Mouse (Mus musculus): ENCODE data around the gene Nhlh1. TPM values are rescaled to one million over a fixed set of nuclear protein-coding genes. Genes with fewer than 3 reads are reported as not detected.
A peak's percentile ranks its signal among the peaks of the same experiment; 100 is the strongest.

The Nhlh1 gene
- total and polyA plus RNA-seq, 3 experiments, result 0.02 TPM; not detected in 2

GRCm38 (mm10) chr1:172048241-172048734 is 9.1 kb downstream of the Nhlh1 start:
- no peaks in the 10 kb centered on the region for H3K36me3 ChIP-seq (replicated peaks)
- H3K27me3 ChIP-seq (ENCODE audit: insufficient read depth, low read length), result peaks cover 2% of the 10 kb centered on the region; the same call in 1 of the 2 replicates
- TF ChIP-seq CTCF (IDR thresholded peaks at IDR 0.05; ENCODE audit: low read depth, low read length) (no peak), TAL1 (conservative IDR thresholded peaks at IDR 0.05; ENCODE audit: low read depth, low read length) (no peak), GATA2 (IDR thresholded peaks at IDR 0.05; ENCODE audit: borderline replicate concordance, low read depth, low read length) (no peak), POLR2AphosphoS5 (IDR thresholded peaks at IDR 0.05; ENCODE audit: insufficient replicate concordance, low read depth, low read length) (no peak), GATA1 (IDR thresholded peaks at IDR 0.05; ENCODE audit: borderline replicate concordance, low read length) (no peak)
- no peak overlapping the region for H3K4me3 ChIP-seq (ENCODE audit: low read depth, low read length)
- H3K4me1 ChIP-seq (ENCODE audit: insufficient read depth, low read depth, low read length), result peaks cover 8% of the 10 kb centered on the region
- ATAC-seq (ENCODE audit: extremely low read depth, insufficient number of reproducible peaks, low FRiP score, poor library complexity, severe bottlenecking) (no peak), DNase-seq (ENCODE audit: low spot score) (no peak)
- no peaks in the 10 kb centered on the region for H3K9me3 ChIP-seq (replicated peaks)

- DNase-seq (ENCODE audit: low spot score) (peak; percentile 38), ATAC-seq (ENCODE audit: extremely low read depth, insufficient number of reproducible peaks, low FRiP score, poor library complexity, severe bottlenecking) (peak; percentile 58; the same call in 1 of the 2 replicates)
- Histone ChIP-seq H3K9me3 (replicated peaks) (no peaks in the 10 kb centered on the region), H3K36me3 (replicated peaks) (no peaks in the 10 kb centered on the region), H3K27me3 (ENCODE audit: insufficient read depth, low read length) (peaks cover 2% of the 10 kb centered on the region; the same call in 1 of the 2 replicates), H3K4me1 (ENCODE audit: insufficient read depth, low read depth, low read length) (peaks cover 8% of the 10 kb centered on the region), H3K4me3 (ENCODE audit: low read depth, low read length) (no peak overlapping the region)
- peak; percentile 27; the same call in 1 of the 2 replicates for TF ChIP-seq CTCF (IDR thresholded peaks at IDR 0.05; ENCODE audit: low read depth, low read length)
- TF ChIP-seq POLR2AphosphoS5 (IDR thresholded peaks at IDR 0.05; ENCODE audit: insufficient replicate concordance, low read depth, low read length), result no peak
- TF ChIP-seq TAL1 (conservative IDR thresholded peaks at IDR 0.05; ENCODE audit: low read depth, low read length), result no peak
- no peak for TF ChIP-seq GATA1 (IDR thresholded peaks at IDR 0.05; ENCODE audit: borderline replicate concordance, low read length)
Observed at GRCm38 (mm10) chr1:172046938-172047337, 10.4 kb downstream of the Nhlh1 start.

- DNase-seq (ENCODE audit: low spot score) (no peak), ATAC-seq (ENCODE audit: extremely low read depth, insufficient number of reproducible peaks, low FRiP score, poor library complexity, severe bottlenecking) (no peak)
- H3K36me3 ChIP-seq (replicated peaks), result no peaks in the 10 kb centered on the region
- TF ChIP-seq GATA1 (IDR thresholded peaks at IDR 0.05; ENCODE audit: borderline replicate concordance, low read length) (no peak), CTCF (IDR thresholded peaks at IDR 0.05; ENCODE audit: low read depth, low read length) (no peak), POLR2AphosphoS5 (IDR thresholded peaks at IDR 0.05; ENCODE audit: insufficient replicate concordance, low read depth, low read length) (no peak), GATA2 (IDR thresholded peaks at IDR 0.05; ENCODE audit: borderline replicate concordance, low read depth, low read length) (no peak), TAL1 (conservative IDR thresholded peaks at IDR 0.05; ENCODE audit: low read depth, low read length) (no peak)
- H3K9me3 ChIP-seq (replicated peaks), result no peaks in the 10 kb centered on the region
- H3K27me3 ChIP-seq (ENCODE audit: insufficient read depth, low read length), result peaks cover 2% of the 10 kb centered on the region; the same call in 1 of the 2 replicates
- peaks cover 8% of the 10 kb centered on the region for H3K4me1 ChIP-seq (ENCODE audit: insufficient read depth, low read depth, low read length)
- H3K4me3 ChIP-seq (ENCODE audit: low read depth, low read length), result no peak overlapping the region
Observed at GRCm38 (mm10) chr1:172046410-172046809, 11.0 kb downstream of the Nhlh1 start.

- TF ChIP-seq POLR2AphosphoS5 (IDR thresholded peaks at IDR 0.05; ENCODE audit: insufficient replicate concordance, low read depth, low read length) (no peak), TAL1 (conservative IDR thresholded peaks at IDR 0.05; ENCODE audit: low read depth, low read length) (no peak), GATA1 (IDR thresholded peaks at IDR 0.05; ENCODE audit: borderline replicate concordance, low read length) (no peak), CTCF (IDR thresholded peaks at IDR 0.05; ENCODE audit: low read depth, low read length) (no peak), GATA2 (IDR thresholded peaks at IDR 0.05; ENCODE audit: borderline replicate concordance, low read depth, low read length) (no peak)
- H3K9me3 ChIP-seq (replicated peaks), result no peaks in the 10 kb centered on the region
Observed at GRCm38 (mm10) chr1:172029914-172030313, 27.5 kb downstream of the Nhlh1 start.

GRCm38 (mm10) chr1:172028394-172029275 is 28.7 kb downstream of the Nhlh1 start, which contains the start of gene Vangl2:
Gene Vangl2 (minus strand): TSS chr1:172028444.
- Histone ChIP-seq H3K9me3 (replicated peaks) (no peaks in the 10 kb centered on the region), H3K27me3 (ENCODE audit: insufficient read depth, low read length) (no peaks in the 10 kb centered on the region), H3K4me1 (ENCODE audit: insufficient read depth, low read depth, low read length) (no peaks in the 10 kb centered on the region), H3K4me3 (ENCODE audit: low read depth, low read length) (no peak within 1 kb of the TSS), H3K36me3 (replicated peaks) (no peaks in the 10 kb centered on the region)
- no peak for ATAC-seq (ENCODE audit: extremely low read depth, insufficient number of reproducible peaks, low FRiP score, poor library complexity, severe bottlenecking)
- DNase-seq (ENCODE audit: low spot score), result no peak
- no peak for TF ChIP-seq POLR2AphosphoS5 (IDR thresholded peaks at IDR 0.05; ENCODE audit: insufficient replicate concordance, low read depth, low read length)
- TF ChIP-seq CTCF (IDR thresholded peaks at IDR 0.05; ENCODE audit: low read depth, low read length), result no peak
- TF ChIP-seq GATA1 (IDR thresholded peaks at IDR 0.05; ENCODE audit: borderline replicate concordance, low read length), result no peak
- no peak for TF ChIP-seq TAL1 (conservative IDR thresholded peaks at IDR 0.05; ENCODE audit: low read depth, low read length)
- no peak for TF ChIP-seq GATA2 (IDR thresholded peaks at IDR 0.05; ENCODE audit: borderline replicate concordance, low read depth, low read length)

More at GRCm38 (mm10) chr1:172029914-172030313, 27.5 kb downstream of the Nhlh1 start:
- DNase-seq (ENCODE audit: low spot score), result no peak
- no peak for ATAC-seq (ENCODE audit: extremely low read depth, insufficient number of reproducible peaks, low FRiP score, poor library complexity, severe bottlenecking)
- Histone ChIP-seq H3K27me3 (ENCODE audit: insufficient read depth, low read length) (no peaks in the 10 kb centered on the region), H3K4me3 (ENCODE audit: low read depth, low read length) (no peak overlapping the region), H3K36me3 (replicated peaks) (no peaks in the 10 kb centered on the region), H3K4me1 (ENCODE audit: insufficient read depth, low read depth, low read length) (no peaks in the 10 kb centered on the region)

GRCm38 (mm10) chr1:172027809-172028102 is 29.6 kb downstream of the Nhlh1 start:
- no peak for ATAC-seq (ENCODE audit: extremely low read depth, insufficient number of reproducible peaks, low FRiP score, poor library complexity, severe bottlenecking)
- no peaks in the 10 kb centered on the region for H3K27me3 ChIP-seq (ENCODE audit: insufficient read depth, low read length)
- no peaks in the 10 kb centered on the region for H3K36me3 ChIP-seq (replicated peaks)
- no peak for TF ChIP-seq TAL1 (conservative IDR thresholded peaks at IDR 0.05; ENCODE audit: low read depth, low read length)
- TF ChIP-seq GATA1 (IDR thresholded peaks at IDR 0.05; ENCODE audit: borderline replicate concordance, low read length), result no peak
- TF ChIP-seq POLR2AphosphoS5 (IDR thresholded peaks at IDR 0.05; ENCODE audit: insufficient replicate concordance, low read depth, low read length), result no peak
- no peak for TF ChIP-seq GATA2 (IDR thresholded peaks at IDR 0.05; ENCODE audit: borderline replicate concordance, low read depth, low read length)
- no peak for TF ChIP-seq CTCF (IDR thresholded peaks at IDR 0.05; ENCODE audit: low read depth, low read length)
- no peaks in the 10 kb centered on the region for H3K9me3 ChIP-seq (replicated peaks)
- H3K4me1 ChIP-seq (ENCODE audit: insufficient read depth, low read depth, low read length), result no peaks in the 10 kb centered on the region
- no peak for DNase-seq (ENCODE audit: low spot score)
- no peak overlapping the region for H3K4me3 ChIP-seq (ENCODE audit: low read depth, low read length)

All from G1E (cell line).